Mouse (Mus musculus): Measurements from ENCODE around the gene Pcsk6. TPM values are rescaled to one million over a fixed set of nuclear protein-coding genes. Genes with fewer than 3 reads are reported as not detected.

The Pcsk6 gene
- 3.9 and 4.6 TPM in 2 replicates for polyA plus RNA-seq (2021; fragmentation: Nextera tagmentation)
- long read RNA-seq, experiment 1, partial matches to known transcripts, result 10 of 10 reads
- long read RNA-seq, experiment 1, other reads (novel, unspliced or antisense), result 0 of 10 reads
- long read RNA-seq, experiment 2, full-length matches to known transcripts, result 1 of 18 reads
- long read RNA-seq, experiment 2, partial matches to known transcripts, result 16 of 18 reads
- long read RNA-seq, experiment 2, other reads (novel, unspliced or antisense), result 1 of 18 reads

DNA sequence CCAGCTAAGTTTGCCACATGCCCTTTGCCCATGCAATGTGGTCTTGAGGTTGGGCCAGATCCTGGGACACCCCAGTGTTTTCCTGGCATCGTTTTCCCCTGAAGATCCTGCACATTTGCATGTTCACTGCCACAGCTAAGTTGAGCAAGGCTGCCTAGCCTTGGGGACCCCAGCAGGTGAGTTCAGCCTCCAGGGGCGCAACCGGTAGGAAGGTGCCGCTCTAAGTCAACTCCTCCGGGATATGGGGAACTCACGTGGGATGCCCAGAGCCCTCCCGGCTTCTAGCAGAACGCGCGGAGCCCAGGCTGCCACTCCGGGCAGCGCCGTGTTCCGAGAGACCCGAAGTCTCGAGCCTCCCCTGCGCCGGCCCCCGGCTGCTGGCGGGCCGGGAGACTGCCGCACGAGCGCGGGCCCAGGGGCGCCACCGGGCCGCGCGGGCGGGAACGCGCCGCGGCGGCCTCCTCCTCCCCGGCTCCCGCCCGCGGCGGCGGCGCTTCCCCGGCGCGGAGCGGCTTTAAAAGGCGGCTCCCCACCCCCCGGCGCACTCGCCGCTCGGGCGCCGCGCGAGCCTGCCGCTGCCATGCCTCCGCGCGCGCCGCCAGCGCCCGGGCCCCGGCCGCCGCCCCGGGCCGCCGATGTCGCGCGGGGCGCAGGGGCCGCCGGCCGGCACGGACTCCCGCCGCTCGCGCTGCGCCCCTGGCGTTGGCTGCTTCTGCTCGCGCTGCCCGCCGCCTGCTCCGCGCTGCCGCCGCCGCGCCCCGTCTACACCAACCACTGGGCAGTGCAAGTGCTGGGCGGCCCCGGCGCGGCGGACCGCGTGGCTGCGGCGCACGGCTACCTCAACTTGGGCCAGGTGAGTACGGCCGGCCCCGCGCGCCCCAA lies at the start of gene Pcsk6:
Gene Pcsk6, plus strand, starts transcription at position 144 of the 882 bp plus-strand sequence.

DNA sequence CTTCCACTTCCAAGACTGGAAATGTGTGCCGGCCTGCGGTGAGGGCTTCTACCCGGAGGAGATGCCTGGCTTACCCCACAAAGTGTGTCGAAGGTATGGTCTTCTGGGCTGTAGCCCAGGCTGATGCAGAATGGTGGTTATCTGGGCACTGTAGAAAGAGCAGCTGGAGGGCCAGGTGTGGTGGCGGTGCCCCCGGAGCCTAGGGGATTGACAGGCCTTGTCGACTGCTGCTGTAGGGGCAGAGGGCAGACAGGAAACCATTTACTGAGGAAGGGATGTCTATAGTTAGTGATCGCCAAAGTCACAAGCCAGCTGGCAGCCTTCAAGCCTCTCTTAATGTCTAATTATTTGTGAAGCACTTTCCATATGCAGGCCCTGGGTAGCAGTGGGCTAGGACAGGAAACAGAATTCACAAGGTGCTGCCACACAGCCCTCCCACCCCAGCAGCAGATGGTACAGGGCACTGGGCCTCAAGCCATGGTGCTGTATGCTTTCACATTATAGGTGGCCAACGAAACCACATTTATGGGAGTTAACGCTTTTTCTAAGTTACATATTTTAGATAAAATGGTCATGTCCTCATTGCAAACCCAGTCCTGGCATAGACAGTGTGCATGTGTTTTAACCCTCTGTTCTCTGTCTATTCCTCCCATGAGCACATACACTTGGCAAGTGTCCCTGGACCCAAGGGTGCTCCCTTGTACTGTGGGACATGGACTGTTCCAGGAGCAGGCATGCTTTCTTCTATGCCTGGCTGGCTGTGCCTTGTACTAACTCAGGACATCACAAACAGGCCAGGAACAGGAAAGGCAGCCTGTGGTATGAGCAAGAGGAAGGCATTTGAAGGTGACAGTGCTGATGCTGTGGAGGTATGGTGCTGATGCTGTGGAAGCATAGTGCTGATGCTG lies 182.3 kb downstream of the Pcsk6 start, which contains the start of gene Gm45213:
Gene Gm45213, plus strand, starts transcription at position 51 of the 908 bp plus-strand sequence.

DNA sequence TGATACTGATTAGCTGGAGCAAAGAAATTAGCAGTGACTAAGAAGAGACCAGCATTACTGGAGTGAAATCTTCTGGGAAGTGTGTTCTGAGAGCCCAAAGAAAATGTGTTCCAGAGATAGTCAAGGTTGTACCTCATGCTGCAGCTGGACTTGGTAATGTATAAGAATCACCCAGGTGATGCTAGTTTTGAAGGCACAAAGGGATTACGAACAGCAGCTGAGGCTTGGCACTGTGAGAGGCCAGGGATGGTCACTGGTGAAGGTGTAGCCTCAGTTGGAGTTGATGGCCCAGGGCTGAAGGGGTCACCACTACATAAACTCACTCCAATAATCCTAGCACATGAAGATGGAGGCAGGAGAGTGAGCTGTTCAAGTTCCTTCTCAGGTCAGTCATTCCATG lies 197.2 kb downstream of the Pcsk6 start, which contains the start of gene Snrpa1:
Gene Snrpa1, plus strand, starts transcription at position 301 of the 400 bp plus-strand sequence.

DNA sequence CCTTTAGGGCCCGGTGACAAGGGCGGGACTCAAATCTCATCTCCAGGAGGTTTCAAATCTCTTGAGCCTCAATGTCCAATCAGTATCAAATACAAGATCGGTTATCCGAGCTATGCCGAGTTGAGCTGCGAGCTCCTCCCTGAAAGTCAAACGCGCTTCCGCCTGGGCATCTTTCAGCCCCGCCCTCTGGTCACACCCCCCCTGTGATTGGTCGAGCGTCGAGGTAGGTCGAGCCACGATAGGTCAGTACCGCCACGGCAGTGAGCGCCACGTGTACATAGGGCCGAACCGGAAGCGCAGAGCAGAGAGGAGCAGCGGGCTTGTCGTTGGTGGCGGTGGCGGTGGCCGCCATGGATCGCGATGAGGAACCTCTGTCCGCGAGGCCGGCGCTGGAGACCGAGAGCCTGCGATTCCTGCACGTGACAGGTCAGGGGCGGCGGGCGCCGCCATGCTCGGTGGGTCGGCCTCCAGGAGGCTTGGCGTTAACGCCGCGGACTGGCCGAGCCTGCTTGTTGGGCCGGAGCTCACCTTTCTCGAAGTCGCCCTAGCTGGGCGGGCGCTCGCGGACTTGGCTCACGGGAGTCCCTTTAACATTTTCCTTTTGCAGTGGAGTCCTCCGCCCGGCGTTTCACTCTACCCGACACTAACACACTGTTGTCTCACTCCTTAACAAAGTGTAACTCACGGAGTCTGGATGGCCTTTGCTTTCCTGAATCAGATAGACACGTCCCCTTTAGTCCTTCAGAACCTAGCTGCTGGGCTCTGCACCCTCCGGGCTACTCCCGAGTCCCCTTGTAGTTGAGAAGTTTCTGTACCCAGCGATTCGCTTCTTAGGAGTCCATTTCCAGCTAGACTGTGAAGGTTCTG lies 218.1 kb downstream of the Pcsk6 start, which contains the start of gene Selenos:
Gene Selenos, plus strand, starts transcription at position 286 of the 867 bp plus-strand sequence.

Other genes with a start within 250 kb of the Pcsk6 start
- 9.4 and 11.2 TPM in 2 replicates for gene Tarsl2, start 216.8 kb upstream of the Pcsk6 start, polyA plus RNA-seq (2021; fragmentation: Nextera tagmentation)
- gene Tm2d3, start 170.6 kb upstream of the Pcsk6 start, polyA plus RNA-seq (2021; fragmentation: Nextera tagmentation), result 148 and 153 TPM in 2 replicates
- not detected in 2 replicates for gene Gm45213, start 181.9 kb downstream of the Pcsk6 start, polyA plus RNA-seq (2021; fragmentation: Nextera tagmentation)
- gene Snrpa1, start 197.3 kb downstream of the Pcsk6 start, polyA plus RNA-seq (2021; fragmentation: Nextera tagmentation), result 65.5 and 66.5 TPM in 2 replicates
- 102 and 117 TPM in 2 replicates for gene Selenos, start 217.9 kb downstream of the Pcsk6 start, polyA plus RNA-seq (2021; fragmentation: Nextera tagmentation)
- gene Chsy1, start 247.8 kb downstream of the Pcsk6 start, polyA plus RNA-seq (2021; fragmentation: Nextera tagmentation), result 2.9 and 5.7 TPM in 2 replicates

Data from layer of hippocampus, adult 6 months (tissue).